Mouse (Mus musculus): Measurements from ENCODE around the gene Dbi.

Dbi gene

DNA sequence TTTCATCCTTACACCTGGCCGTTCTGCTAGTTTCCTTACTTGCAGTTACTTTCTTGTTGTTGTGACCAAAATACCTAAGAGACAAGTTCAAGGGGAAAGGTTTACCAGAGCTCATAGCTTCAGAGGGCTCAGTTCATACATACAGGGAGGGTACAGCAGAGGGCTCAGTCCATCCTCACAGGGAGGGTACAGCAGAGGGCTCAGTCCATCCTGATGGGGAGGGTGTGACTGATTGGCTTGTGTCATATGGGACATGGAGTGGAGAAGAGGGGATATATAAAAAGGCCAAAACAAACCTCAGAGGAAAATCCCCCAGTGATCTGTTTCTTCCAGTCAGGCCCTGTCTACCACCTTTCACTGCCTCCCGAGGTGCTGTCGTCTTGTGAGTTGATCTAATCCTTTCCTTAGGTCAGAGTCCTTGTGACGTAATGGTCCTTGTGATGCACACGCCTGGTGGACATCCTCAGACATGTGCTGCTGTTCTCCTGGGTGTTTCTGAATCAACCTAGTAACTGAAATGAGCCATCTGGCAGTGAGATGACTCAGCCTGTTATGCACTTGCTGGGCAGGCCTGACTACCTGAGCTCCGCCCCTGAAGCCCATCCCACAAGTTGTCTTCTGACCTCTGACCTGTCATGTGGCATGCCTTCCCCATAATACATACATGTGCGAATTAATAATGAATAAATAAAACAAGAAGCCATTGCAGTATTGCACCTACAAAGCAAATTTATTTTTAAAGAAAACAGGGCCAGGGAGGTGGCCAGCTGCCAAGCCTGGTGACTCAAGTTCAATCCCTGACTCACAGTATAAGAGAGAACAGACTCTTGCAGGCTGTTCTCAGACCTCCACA is 15.3 kb upstream of the Dbi start:
- no peak for TF ChIP-seq GATA4 (IDR thresholded peaks at IDR 0.05; ENCODE audit: insufficient replicate concordance, low read length)

DNA sequence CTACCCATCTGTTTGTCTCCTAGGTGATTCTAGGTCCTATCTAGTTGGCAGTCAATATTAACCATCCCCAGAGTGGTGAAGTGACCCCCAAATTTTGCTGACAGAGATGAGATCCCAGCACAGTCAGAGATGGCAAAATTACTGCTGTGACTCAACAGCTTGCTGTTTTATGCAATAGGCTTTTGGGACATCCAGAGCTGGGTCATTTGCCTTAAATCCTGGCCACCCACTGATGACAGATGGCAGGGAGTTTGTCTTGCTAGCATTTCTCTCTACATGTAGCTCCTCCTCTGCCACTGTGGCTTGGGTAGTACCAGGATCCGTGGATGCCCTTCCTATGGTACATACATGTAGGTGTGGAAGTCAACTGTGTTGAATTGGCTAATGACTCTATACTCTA is 11.5 kb upstream of the Dbi start:
- TF ChIP-seq GATA4 (IDR thresholded peaks at IDR 0.05; ENCODE audit: insufficient replicate concordance, low read length): no peak

DNA sequence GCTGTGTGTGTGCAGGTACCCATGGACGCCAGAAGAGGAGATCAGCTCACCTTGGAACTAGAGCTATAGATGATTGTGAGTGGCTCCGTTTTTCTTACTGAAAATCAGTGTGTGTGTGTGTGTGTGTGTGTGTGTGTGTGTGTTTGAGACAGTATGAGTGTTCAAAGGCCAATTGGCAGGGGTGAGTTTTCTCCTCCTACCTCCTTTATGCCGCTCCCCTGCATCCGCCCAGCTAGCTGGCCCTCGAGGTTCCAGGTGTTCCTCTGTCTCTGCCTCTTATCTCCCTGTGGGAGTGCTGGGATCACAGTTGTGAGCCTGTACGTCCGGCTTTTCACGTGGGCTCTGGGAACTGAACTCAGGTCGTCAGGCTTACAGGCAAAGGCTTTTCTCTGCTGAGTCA is 5.4 kb upstream of the Dbi start:
- TF ChIP-seq GATA4 (IDR thresholded peaks at IDR 0.05; ENCODE audit: insufficient replicate concordance, low read length): no peak

DNA sequence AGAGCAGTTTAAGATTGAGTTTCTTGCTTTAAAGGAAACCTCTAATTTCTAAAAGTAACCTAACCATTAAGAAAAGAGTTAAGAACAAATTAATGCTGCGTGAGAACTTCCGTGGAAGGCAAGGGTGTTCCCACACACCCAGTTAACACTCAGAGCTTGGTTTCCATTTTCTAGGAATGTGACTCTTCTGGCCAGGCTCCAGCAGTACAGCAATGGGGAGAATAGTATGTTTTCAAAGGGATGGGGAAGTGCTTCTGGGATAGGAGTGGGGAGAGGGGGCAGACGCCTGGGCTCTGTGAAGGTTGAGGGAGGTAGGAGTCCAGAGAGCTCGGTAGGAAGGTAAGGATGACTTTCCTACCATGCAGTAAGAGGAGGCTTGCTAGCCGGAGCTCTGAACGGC is 4.6 kb upstream of the Dbi start:
- no peak for TF ChIP-seq GATA4 (IDR thresholded peaks at IDR 0.05; ENCODE audit: insufficient replicate concordance, low read length)

- TF ChIP-seq GATA4 (IDR thresholded peaks at IDR 0.05; ENCODE audit: insufficient replicate concordance, low read length): peak; percentile 40; the same call in 1 of the 2 replicates
Measured at GRCm38 (mm10) chr1:120124839-120125238, 4.0 kb upstream of the Dbi start.

DNA sequence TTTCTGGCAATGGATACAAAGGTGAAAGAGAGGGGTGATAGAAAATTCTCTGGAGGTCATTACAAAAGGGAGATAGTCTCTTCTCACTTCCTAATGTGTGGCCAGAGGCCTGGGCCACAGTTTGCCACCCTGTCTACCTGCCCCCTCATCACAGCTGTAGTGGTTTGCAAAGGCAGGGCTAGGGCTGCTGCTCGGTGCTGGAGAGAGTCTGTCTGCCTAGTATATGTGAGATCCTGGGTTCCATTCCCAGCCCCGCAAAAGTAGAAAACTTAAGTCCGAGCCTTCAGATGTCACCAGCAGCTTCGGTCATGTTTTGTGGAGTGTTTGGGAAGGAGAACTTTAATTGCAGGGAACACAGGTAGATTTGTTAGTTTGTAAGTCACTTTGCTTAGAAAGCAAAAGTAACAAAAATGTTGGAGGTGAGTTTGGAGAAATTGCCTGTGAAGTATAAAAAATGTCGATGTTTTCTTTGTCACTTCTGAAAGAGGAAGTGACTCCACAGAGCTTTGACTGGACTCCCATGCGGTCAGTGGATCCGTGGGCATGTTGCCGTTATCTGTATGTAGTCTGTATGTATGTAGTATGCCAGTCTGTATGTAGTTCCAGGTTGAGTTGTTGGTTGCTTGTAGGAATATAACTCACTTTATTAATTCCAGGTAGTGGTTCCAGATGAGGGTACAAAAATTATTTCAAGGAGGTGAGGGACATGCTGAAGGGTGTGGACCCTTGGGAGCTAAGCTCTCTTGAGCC is 1.9 kb upstream of the Dbi start:
- no peak for TF ChIP-seq GATA4 (IDR thresholded peaks at IDR 0.05; ENCODE audit: insufficient replicate concordance, low read length)

DNA sequence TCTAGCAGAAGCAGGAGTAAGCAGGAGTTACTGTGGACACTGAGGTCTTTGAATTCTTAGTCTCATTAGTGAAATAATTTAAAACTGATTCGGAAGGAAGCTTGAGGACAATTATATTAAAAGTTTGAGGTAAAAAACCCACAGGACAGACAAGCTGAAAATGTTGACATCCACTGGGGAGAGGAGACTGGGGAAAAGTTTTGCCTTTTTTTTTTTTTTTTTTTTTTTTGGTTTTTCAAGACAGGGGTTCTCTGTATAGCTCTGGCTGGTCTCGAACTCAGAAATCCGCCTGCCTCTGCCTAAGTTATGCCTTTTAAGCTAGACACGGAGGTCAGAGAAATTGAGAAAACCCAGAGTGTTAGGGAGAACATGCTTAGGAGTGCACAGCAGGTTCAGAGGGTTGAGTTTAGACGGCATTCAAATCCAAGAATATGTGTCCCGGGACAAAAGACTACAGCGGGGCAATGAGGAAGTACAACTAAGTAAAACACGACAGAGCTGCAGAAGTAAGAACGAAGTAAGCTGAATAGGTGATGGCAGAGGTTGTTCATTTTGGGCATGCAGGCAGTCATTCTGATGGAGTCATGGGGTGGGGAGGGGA is 1.2 kb upstream of the Dbi start:
- TF ChIP-seq GATA4 (IDR thresholded peaks at IDR 0.05; ENCODE audit: insufficient replicate concordance, low read length): no peak

DNA sequence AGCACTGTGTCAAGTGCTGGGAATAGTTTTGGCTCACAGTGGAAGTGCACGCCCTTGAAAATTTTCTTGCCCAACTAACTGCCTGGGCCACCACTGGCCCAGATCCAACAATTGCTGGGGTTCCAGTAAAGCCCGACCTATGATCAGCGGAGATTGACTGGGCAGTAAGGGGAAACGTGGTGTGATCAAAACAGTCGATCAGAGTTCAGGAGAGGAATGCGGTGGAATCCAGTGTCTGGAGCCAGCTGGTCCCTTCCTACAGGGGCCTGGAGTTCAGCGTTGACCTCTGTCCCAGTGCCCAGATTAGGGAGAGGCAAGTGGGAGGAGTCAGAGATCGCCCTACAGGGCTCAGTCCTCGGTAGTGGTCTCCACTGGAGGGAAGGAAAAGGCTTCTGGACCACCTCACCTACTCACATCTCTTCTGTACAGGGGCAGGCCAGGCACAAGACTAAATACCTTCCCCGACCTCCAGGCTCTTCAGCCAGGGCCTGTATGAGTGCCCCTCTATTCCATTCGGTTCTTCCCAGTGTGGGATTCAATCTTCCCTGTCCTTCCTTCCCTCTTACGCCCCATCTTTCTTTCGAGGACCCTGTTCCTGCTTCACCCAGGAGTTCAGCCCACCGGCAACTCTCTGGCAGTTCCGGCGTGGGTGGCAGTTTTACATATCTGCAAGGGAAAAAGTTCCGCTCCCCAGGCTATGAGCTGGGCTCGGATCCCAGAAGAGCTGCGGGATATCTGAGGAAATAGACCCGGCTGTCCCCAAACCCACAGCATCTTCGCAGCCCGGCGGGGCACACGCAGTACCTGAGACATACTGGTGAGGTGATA is 523 bp downstream of the Dbi start:
- TF ChIP-seq GATA4 (IDR thresholded peaks at IDR 0.05; ENCODE audit: insufficient replicate concordance, low read length): peak; percentile 30; the same call in 1 of the 2 replicates

DNA sequence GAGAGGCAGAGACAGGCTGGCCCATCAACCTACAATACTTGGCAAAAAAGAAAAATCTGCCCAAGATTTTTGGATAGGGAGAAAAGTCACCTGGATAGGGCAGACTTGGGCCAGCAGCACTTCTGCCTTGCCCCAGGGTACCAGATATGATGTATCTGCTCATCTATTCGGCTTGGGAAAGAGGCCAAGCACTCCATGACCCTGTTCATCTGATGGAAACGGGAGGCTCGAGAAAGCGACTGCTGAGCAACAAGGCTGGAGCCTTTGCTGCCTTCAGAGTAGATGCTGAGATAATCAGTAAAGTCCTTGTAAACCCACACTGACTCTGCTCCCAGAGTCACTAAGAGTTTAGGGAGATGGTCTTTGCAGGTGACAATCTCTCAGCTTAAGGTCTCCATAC is 1.5 kb downstream of the Dbi start:
- TF ChIP-seq GATA4 (IDR thresholded peaks at IDR 0.05; ENCODE audit: insufficient replicate concordance, low read length): no peak

DNA sequence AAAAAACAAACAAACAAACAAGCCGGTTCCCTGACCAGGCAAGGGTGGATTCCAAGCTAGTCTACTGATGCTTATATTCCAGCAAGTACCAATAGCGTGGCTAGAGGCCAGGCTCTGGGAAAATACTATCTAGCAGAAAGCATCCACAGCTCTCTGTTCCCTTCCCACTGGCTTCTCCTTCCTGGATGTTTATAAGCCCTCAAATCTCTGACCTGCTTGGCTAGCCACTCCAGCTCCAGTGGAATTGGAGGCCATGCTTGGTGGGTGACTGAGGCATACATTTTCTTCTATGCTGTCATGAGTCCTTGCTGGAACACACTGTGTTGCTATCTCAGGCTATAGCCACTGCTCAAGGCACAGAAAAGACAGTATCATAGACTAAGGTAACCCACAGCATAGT is 2.0 kb downstream of the Dbi start:
- TF ChIP-seq GATA4 (IDR thresholded peaks at IDR 0.05; ENCODE audit: insufficient replicate concordance, low read length): no peak

DNA sequence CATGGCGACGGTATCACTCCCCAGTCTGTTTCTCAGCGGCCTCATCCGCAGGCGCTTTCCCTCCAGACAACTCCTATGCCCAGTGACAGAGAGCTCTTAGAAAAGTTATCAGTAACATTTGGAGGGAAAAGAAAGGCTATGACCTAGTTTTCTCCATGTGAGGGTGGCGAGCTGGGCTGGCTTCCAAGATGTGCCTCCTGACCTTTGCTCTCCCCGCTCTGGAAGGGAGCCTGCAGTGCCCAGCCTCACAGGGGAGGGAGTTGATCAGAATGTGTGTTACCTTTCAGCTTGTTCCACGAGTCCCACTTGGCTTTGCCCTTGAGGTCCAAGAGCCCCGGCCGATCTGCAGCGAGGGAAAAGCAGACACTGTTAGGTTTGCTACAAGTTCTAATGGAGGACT is 4.8 kb downstream of the Dbi start:
- no peak; the same call in 1 of the 2 replicates for TF ChIP-seq GATA4 (IDR thresholded peaks at IDR 0.05; ENCODE audit: insufficient replicate concordance, low read length)

- TF ChIP-seq GATA4 (IDR thresholded peaks at IDR 0.05; ENCODE audit: insufficient replicate concordance, low read length): no peak
Measured at GRCm38 (mm10) chr1:120115671-120116081, 5.2 kb downstream of the Dbi start.

- no peak for TF ChIP-seq GATA4 (IDR thresholded peaks at IDR 0.05; ENCODE audit: insufficient replicate concordance, low read length)
Measured at GRCm38 (mm10) chr1:120112251-120113187, 8.4 kb downstream of the Dbi start.

DNA sequence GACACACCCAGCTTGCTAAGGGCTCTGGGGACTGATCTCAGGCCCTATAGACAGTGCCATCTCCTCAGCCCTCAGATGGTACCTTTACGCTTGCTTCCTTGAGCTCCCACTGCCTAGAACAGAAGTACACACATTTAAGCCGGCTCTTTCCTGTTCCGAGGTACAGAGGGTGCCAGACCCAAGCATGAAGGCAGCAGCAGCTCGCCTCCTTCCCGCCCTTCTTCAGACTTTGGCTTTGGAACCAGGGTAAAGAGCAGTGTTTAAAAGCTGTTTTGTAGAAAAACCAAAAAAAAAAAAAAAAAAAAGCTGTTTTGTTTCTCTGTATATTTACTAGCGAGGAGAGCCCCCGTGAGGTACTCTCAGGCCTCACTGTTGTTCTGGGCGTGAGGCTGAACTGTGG is 9.1 kb downstream of the Dbi start:
- no peak for TF ChIP-seq GATA4 (IDR thresholded peaks at IDR 0.05; ENCODE audit: insufficient replicate concordance, low read length)
